27 mouse cellular contexts compared by ENCODE assay signal in genomic region chr12:86797771-86798170, GRCm38 (mm10).
A peak's percentile ranks its signal among the peaks of the same experiment; 100 is the strongest.
DNase-seq lines count a peak whose midpoint lies in the region; ATAC-seq and TF ChIP-seq lines count a peak whose summit lies in the region.
"Had no signal": no experiment of that assay in that cellular context is flagged by ENCODE, and none has a peak within 500 bp of the region (broad histone marks: within the 10 kb centered on the region; RNA-seq: fewer than 3 reads in every experiment).

No protein-coding gene starts in this region.

- H3K36me3 ChIP-seq in liver, embryonic 15.5 days (replicated peaks), result no peaks in the 10 kb centered on the region
- H3K36me3 ChIP-seq in liver, embryonic 11.5 days (ENCODE audit: control insufficient read depth, insufficient read depth, low read length), result no peaks in the 10 kb centered on the region
- H3K36me3 ChIP-seq: forebrain, embryonic 12.5 days; G1E; heart, embryonic 12.5 days; kidney, embryonic 15.5 days; limb, embryonic 15.5 days; midbrain, embryonic 12.5 days had no signal

- no peak overlapping the region for H3K4me3 ChIP-seq in gastrocnemius, adult 2 months
- H3K4me3 ChIP-seq in liver, embryonic 15.5 days (replicated peaks), result no peak overlapping the region
- H3K4me3 ChIP-seq in liver, embryonic 11.5 days (ENCODE audit: low read depth, low read length), result no peak overlapping the region
- H3K4me3 ChIP-seq: erythroblast, embryonic 14.5 days; forebrain, embryonic 12.5 days; heart, embryonic 12.5 days; kidney, embryonic 15.5 days; limb, embryonic 15.5 days; midbrain, embryonic 12.5 days had no signal

- intact Hi-C loops in gastrocnemius, adult 2 months (cut with DNase I), result loop anchor here (5.0 kb wide), 1 partner anchor 125 kb away; no protein-coding TSS in a partner anchor

- H3K27me3 ChIP-seq in liver, embryonic 15.5 days, result peaks cover 12% of the 10 kb centered on the region
- no peaks in the 10 kb centered on the region for H3K27me3 ChIP-seq in liver, embryonic 11.5 days (replicated peaks; ENCODE audit: control insufficient read depth, insufficient read depth, low read length)
- H3K27me3 ChIP-seq: forebrain, embryonic 12.5 days; heart, embryonic 12.5 days; kidney, embryonic 15.5 days; limb, embryonic 15.5 days had no signal

- H3K4me2 ChIP-seq in liver, embryonic 15.5 days, result no peak overlapping the region
- H3K4me2 ChIP-seq in liver, embryonic 11.5 days, result no peak overlapping the region
- H3K4me2 ChIP-seq: forebrain, embryonic 12.5 days; heart, embryonic 12.5 days; hindbrain, embryonic 14.5 days; kidney, embryonic 15.5 days; limb, embryonic 15.5 days; midbrain, embryonic 12.5 days had no signal

- H3K9me3 ChIP-seq in liver, embryonic 15.5 days (replicated peaks), result no peaks in the 10 kb centered on the region
- H3K9me3 ChIP-seq in liver, embryonic 11.5 days (ENCODE audit: control insufficient read depth, low read length), result no peaks in the 10 kb centered on the region
- H3K9me3 ChIP-seq: forebrain, embryonic 12.5 days; G1E; heart, embryonic 12.5 days; kidney, embryonic 15.5 days; limb, embryonic 15.5 days; midbrain, embryonic 12.5 days had no signal

- WGBS in liver, embryonic 15.5 days (ENCODE audit: insufficient replicate concordance), result 69% methylated on average over 4 of the region's 4 CpGs
- 71% methylated on average over 4 of the region's 4 CpGs for whole genome bisulfite sequencing in liver, embryonic 11.5 days

- no peak overlapping the region for H3K9ac ChIP-seq in liver, embryonic 15.5 days
- no peak overlapping the region for H3K9ac ChIP-seq in liver, embryonic 11.5 days (ENCODE audit: low read depth, low read length)
- H3K9ac ChIP-seq: forebrain, embryonic 12.5 days; heart, embryonic 12.5 days; hindbrain, embryonic 14.5 days; kidney, embryonic 15.5 days; limb, embryonic 15.5 days; midbrain, embryonic 12.5 days had no signal

- ATAC-seq in liver, embryonic 15.5 days (ENCODE audit: insufficient read depth), result no peak
- ATAC-seq in liver, embryonic 11.5 days (replicated peaks; ENCODE audit: low FRiP score), result no peak
- ATAC-seq: inflammation-experienced regulatory T-cells, adult 6 months had no signal

- peaks cover 69% of the 10 kb centered on the region for H3K4me1 ChIP-seq in liver, embryonic 15.5 days (replicated peaks)
- peaks cover 45% of the 10 kb centered on the region for H3K4me1 ChIP-seq in liver, embryonic 11.5 days (replicated peaks; ENCODE audit: control insufficient read depth, insufficient read depth, low read length)

- peak overlapping the region; percentile 67 for H3K27ac ChIP-seq in gastrocnemius, adult 2 months
- peak overlapping the region; percentile 38; the same call in 1 of the 2 replicates for H3K27ac ChIP-seq in liver, embryonic 15.5 days (replicated peaks)
- no peak overlapping the region for H3K27ac ChIP-seq in liver, embryonic 11.5 days (ENCODE audit: low read depth, low read length)
- H3K27ac ChIP-seq: forebrain, embryonic 12.5 days; hindbrain, embryonic 14.5 days; kidney, embryonic 15.5 days; limb, embryonic 15.5 days; midbrain, embryonic 12.5 days had no signal

- DNase-seq in adrenal gland, postnatal 14 days, result peak; percentile 37
- DNase-seq in adrenal gland, postnatal 10 days, result no peak
- no peak for DNase-seq in gastrocnemius, adult 2 months
- no peak for DNase-seq in gastrocnemius, postnatal 4 days (ENCODE audit: low spot score in 2 of 2)
- DNase-seq in liver, embryonic 11.5 days (ENCODE audit: low spot score), result no peak
- DNase-seq in naive thymus-derived CD4-positive, alpha-beta T cell, adult 2 months (ENCODE audit: low read depth), result peak; percentile 15
- DNase-seq: cerebellum, adult 8-10 months; gastrocnemius, postnatal 14 days; heart, adult 18-20 months; heart, postnatal 4 days; kidney, adult 11 months; kidney, postnatal 25 days; left cerebral cortex, postnatal 4 days; lung, postnatal 36 days; right cerebral cortex, postnatal 25 days; thymus, adult 18-20 months; thymus, postnatal 36 days had no signal

- TF ChIP-seq CTCF in gastrocnemius, adult 2 months (IDR thresholded peaks at IDR 0.05), result no peak

Comparison
In these comparisons a context has a peak if more than half of its experiments do, and no peak if none do; other contexts are left out.
1. DNase-seq: peak in adrenal gland, postnatal 14 days (single experiment) and naive thymus-derived CD4-positive, alpha-beta T cell, adult 2 months (single experiment); none in adrenal gland, postnatal 10 days (single experiment), gastrocnemius, adult 2 months (single experiment), gastrocnemius, postnatal 4 days (0 of 2) and liver, embryonic 11.5 days (single experiment).